Mouse (Mus musculus) Patski (cell line): ENCODE results near the gene Cpa1. TPM values are rescaled to one million over a fixed set of nuclear protein-coding genes. Genes with fewer than 3 reads are reported as not detected.

Experiments used
- ATAC-seq: fragments of 100-300 bp; one replicate; pipeline ENCODE4 v1.8.0; 2021
- CTCF ChIA-PET: fragments of 350-600 bp; sonication (Branson Sonifier 250); formaldehyde crosslinking; loops from one replicate; lab custom pipeline; 2022; ENCODE audit warnings: inconsistent platforms; lab: Charles Lee
- POLR2A ChIA-PET: fragments of 350-600 bp; sonication (Branson Sonifier 250); formaldehyde crosslinking; loops from one replicate; lab custom pipeline; 2022; ENCODE audit warnings: antibody characterized with exemption, inconsistent platforms; lab: Charles Lee
- DNase-seq: peaks from one replicate; pipeline ENCODE4 v3.0.0-alpha.2; 2011; ENCODE audit warnings: low read depth, low spot score
- H3K27me3 ChIP-seq: fragments of 371-371 bp; one replicate; pipeline ENCODE4 v1.5.1; 2021
- CTCF ChIP-seq: fragments of 100-300 bp; IDR thresholded peaks from one replicate; pipeline ENCODE4 v1.5.1; 2021
- in situ Hi-C: fragments of 300-500 bp; cut with MboI; formaldehyde crosslinking; loops from 3 replicates; pipeline ENCODE4 v1.11.1; 2018; ENCODE audit warnings: low pct_unique_long_range_greater_than_20kb, mixed read lengths
- polyA plus RNA-seq: library from polyadenylated mRNA; unstranded; gene quantifications from one replicate; pipeline ENCODE4 v1.2.3, GENCODE M21; 2021

The Cpa1 gene
- polyA plus RNA-seq, 1 experiment from 2014 or later: not detected

DNA sequence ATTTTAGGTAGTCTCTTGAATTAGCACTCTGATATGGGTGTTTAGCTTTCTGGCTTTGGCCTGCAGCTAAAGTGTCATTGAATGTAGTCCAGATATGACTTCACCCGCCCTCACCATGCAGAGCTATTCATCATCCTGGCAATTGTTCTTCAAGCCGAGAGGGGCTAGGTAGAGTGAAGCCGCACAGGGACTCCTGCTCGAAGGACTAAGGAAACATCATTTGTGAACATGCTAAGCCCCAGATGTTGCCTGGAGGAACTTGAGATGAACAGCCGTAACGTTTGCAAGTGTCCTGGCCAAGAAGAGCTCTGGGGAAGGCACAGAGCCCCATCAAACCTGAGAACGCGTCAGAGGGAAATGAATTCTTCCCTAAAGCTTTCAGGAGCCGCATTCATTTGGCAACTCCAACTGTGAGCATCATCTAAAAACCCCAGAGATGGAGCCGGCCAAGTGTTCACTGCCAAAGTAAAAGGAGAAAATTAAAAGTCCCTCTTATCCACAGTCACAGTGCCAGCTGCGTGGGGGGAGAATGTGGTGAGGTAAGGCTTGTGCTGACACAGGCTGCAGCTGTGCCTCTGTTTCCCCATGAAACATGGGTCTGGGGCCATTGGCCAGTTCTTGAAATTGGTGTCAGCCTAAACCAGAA lies 10.8 kb downstream of the Cpa1 start:
- ChIA-PET CTCF (no interaction called here), POLR2A (no interaction called here)
- no peak for TF ChIP-seq CTCF
- DNase-seq: no peak
- in situ Hi-C loops: no loop called here
- no peak for ATAC-seq
- H3K27me3 ChIP-seq: no peaks in the 10 kb centered on the region

GRCm38 (mm10) chr6:30652425-30653188 lies 13.6 kb downstream of the Cpa1 start:
- POLR2A ChIA-PET: no interaction called here
- ATAC-seq (no peak), DNase-seq (no peak)
- in situ Hi-C loops: no loop called here
- CTCF ChIA-PET: interaction anchor here (1.1 kb wide), 1 partner anchor 22 kb away, joined by 3 read pairs; no protein-coding TSS in a partner anchor
- TF ChIP-seq CTCF: no peak
- no peaks in the 10 kb centered on the region for H3K27me3 ChIP-seq

DNA sequence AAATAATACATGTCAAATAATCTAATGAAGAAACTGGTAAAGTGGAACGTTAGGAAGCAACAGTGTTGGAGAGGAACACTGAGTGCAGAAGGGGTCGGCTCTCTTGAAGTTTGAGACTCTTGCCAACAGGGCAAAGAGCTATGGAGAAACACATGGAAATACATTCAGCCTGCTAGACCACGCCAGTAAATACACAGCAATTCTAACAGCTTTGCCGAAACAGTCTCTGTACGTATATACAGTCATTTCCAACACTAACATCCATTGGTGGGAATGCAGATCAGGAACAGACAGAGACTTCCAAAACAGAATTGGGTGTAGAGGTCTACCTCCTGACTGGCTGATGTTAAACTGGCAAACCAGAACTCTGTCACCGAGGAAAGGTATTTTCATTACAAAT lies 14.5 kb downstream of the Cpa1 start:
- CTCF ChIA-PET: interaction anchor here (1.1 kb wide), 1 partner anchor 21 kb away, joined by 3 read pairs; no protein-coding TSS in a partner anchor
- POLR2A ChIA-PET: no interaction called here
- in situ Hi-C loops: no loop called here
- TF ChIP-seq CTCF: no peak
- ATAC-seq: no peak
- no peak for DNase-seq
- H3K27me3 ChIP-seq: no peaks in the 10 kb centered on the region

DNA sequence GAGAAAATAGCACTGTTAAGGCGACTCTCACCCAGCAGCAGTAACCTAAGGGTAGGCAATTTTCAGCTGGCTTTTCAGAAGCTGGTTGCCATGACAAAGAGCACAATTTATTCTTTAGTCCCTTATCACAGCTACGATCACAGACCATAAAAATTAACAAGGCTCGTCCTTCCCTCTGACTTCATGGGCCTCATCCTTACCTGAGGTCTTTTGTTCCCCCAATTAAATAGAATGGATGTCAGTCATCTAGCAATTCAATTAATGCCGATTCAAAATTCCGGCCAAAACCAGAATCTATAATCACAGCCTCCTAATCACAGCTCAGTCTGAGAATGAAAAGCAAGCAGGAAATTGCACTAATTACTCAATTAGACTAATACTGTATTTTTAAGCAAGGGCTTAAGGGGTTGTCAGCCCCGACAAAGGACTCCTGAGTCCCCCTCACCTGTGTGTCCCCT lies 15.4 kb downstream of the Cpa1 start:
- ChIA-PET CTCF (no interaction called here), POLR2A (interaction anchor here (0.6 kb wide), 1 partner anchor 188 kb away, joined by 3 read pairs; no protein-coding TSS in a partner anchor)
- DNase-seq: no peak
- no peak for TF ChIP-seq CTCF
- no peak for ATAC-seq
- in situ Hi-C loops: no loop called here
- H3K27me3 ChIP-seq: no peaks in the 10 kb centered on the region

DNA sequence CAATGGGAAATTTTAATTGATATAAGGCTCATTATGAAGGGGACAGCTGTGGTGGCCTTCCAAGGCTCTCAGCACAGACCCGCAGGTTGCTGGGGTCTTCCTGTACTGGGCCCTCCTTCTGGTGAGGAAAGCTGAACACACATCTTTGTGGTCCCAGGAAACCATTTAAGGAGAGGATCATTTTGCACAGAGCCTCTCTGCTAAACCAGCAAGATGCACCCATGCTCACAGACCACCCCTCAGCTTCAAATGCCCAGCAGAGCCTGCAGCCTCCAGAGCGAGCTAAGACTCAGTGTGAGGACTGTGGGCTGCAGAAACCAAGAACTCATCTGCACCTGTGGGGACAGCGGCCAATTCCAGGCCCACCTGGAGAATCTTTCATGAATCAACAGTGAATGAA lies 15.9 kb downstream of the Cpa1 start:
- DNase-seq: no peak
- TF ChIP-seq CTCF: no peak
- H3K27me3 ChIP-seq: no peaks in the 10 kb centered on the region
- CTCF ChIA-PET: no interaction called here
- no peak for ATAC-seq
- in situ Hi-C loops: no loop called here
- POLR2A ChIA-PET: interaction anchor here (0.6 kb wide), 1 partner anchor 187 kb away, joined by 3 read pairs; no protein-coding TSS in a partner anchor

- in situ Hi-C loops: no loop called here
- CTCF ChIA-PET: no interaction called here
These were observed 18.3 kb downstream of the Cpa1 start for GRCm38 (mm10) chr6:30657279-30657678.

GRCm38 (mm10) chr6:30658619-30659018 lies 19.6 kb downstream of the Cpa1 start:
- no peak for ATAC-seq
- ChIA-PET CTCF (no interaction called here), POLR2A (no interaction called here)
- in situ Hi-C loops: no loop called here
- TF ChIP-seq CTCF: no peak
- no peaks in the 10 kb centered on the region for H3K27me3 ChIP-seq
- no peak for DNase-seq

More at GRCm38 (mm10) chr6:30657279-30657678, 18.3 kb downstream of the Cpa1 start:
- no peak for ATAC-seq
- POLR2A ChIA-PET: interaction anchor here (0.9 to 1.0 kb wide), 2 partner anchors 13 to 21 kb away, joined by 3 to 6 read pairs; no protein-coding TSS in a partner anchor
- DNase-seq: no peak
- TF ChIP-seq CTCF: no peak
- no peaks in the 10 kb centered on the region for H3K27me3 ChIP-seq

- ChIA-PET CTCF (no interaction called here), POLR2A (no interaction called here)
- in situ Hi-C loops: no loop called here
- TF ChIP-seq CTCF: no peak
- ATAC-seq: no peak
- DNase-seq: no peak
- H3K27me3 ChIP-seq: no peaks in the 10 kb centered on the region
These were observed 25.8 kb downstream of the Cpa1 start for GRCm38 (mm10) chr6:30664776-30665175.

GRCm38 (mm10) chr6:30665296-30665695 lies 26.3 kb downstream of the Cpa1 start:
- TF ChIP-seq CTCF: no peak
- in situ Hi-C loops: no loop called here
- H3K27me3 ChIP-seq: no peaks in the 10 kb centered on the region
- ATAC-seq (no peak), DNase-seq (no peak)
- ChIA-PET POLR2A (no interaction called here), CTCF (no interaction called here)

GRCm38 (mm10) chr6:30666043-30666442 lies 27.0 kb downstream of the Cpa1 start:
- no peak for ATAC-seq
- TF ChIP-seq CTCF: no peak
- POLR2A ChIA-PET: no interaction called here
- no peak for DNase-seq
- in situ Hi-C loops: no loop called here
- CTCF ChIA-PET: no interaction called here
- H3K27me3 ChIP-seq: no peaks in the 10 kb centered on the region

GRCm38 (mm10) chr6:30667585-30667984 lies 28.6 kb downstream of the Cpa1 start:
- no peak for DNase-seq
- CTCF ChIA-PET: no interaction called here
- ATAC-seq: no peak
- no peak for TF ChIP-seq CTCF
- in situ Hi-C loops: no loop called here
- H3K27me3 ChIP-seq: no peaks in the 10 kb centered on the region
- POLR2A ChIA-PET: interaction anchor here (0.6 kb wide), 1 partner anchor 39 kb away, joined by 3 read pairs; no protein-coding TSS in a partner anchor
